Mouse (Mus musculus) kidney, embryonic 14.5 days (tissue): Measurements from ENCODE around the gene Dstyk. TPM values are rescaled to one million over a fixed set of nuclear protein-coding genes. Genes with fewer than 3 reads are reported as not detected.
"Not testable (repeated sequence)": the region's sequence is repeated elsewhere in the genome, so short reads cannot be mapped to it uniquely, and the experiment has no call there.

ENCODE experiments used
- ATAC-seq: fragments of 200-750 bp; cut with Nextera tagmentation; 2 replicates; pipeline ENCODE4 v1.8.0; 2017; ENCODE audit warnings: moderate number of reproducible peaks, mild to moderate bottlenecking, moderate TSS enrichment, moderate library complexity; ENCODE audit not compliant: low FRiP score, low TSS enrichment
- H3K27ac ChIP-seq: fragments of 300-500 bp; sonication (generic); 2 replicates; pipeline ENCODE4 v1.5.1; 2014; ENCODE audit warnings: low read depth, mild to moderate bottlenecking, low read length, moderate library complexity, mixed read lengths
- H3K27me3 ChIP-seq: fragments of 300-500 bp; sonication (generic); 2 replicates; pipeline ENCODE4 v1.6.1; 2014; ENCODE audit warnings: mild to moderate bottlenecking, low read length; ENCODE audit not compliant: control insufficient read depth, insufficient read depth
- H3K36me3 ChIP-seq: fragments of 300-500 bp; sonication (generic); 2 replicates; pipeline ENCODE4 v1.6.1; 2014; ENCODE audit warnings: low read length, mixed read lengths; ENCODE audit not compliant: control insufficient read depth, insufficient read depth
- H3K4me1 ChIP-seq: fragments of 300-500 bp; sonication (generic); 2 replicates; pipeline ENCODE4 v1.6.1; 2014; ENCODE audit warnings: low read length, mixed read lengths; ENCODE audit not compliant: control insufficient read depth, insufficient read depth
- H3K4me2 ChIP-seq: fragments of 300-500 bp; sonication (generic); replicated peaks from 2 replicates; pipeline ENCODE4 v1.6.1; 2014; ENCODE audit warnings: low read depth, mild to moderate bottlenecking, low read length
- H3K4me3 ChIP-seq: fragments of 300-500 bp; sonication (generic); 2 replicates; pipeline ENCODE4 v1.5.1; 2014; ENCODE audit warnings: mild to moderate bottlenecking, low read length
- H3K9ac ChIP-seq: fragments of 300-500 bp; sonication (generic); 2 replicates; pipeline ENCODE4 v1.6.1; 2014; ENCODE audit warnings: low read depth, mild to moderate bottlenecking, low read length, moderate library complexity
- H3K9me3 ChIP-seq: fragments of 300-500 bp; sonication (generic); 2 replicates; pipeline ENCODE4 v1.6.1; 2016; ENCODE audit warnings: low read length; ENCODE audit not compliant: control insufficient read depth
- WGBS: fragments of 180-500 bp; shearing (Covaris S2); extraction: QIAGEN DNeasy Blood & Tissue Kit; methylation state at CpG from one replicate; pipeline ENCODE4 v1.1.7; 2014; 5-methylcytosine and 5-hydroxymethylcytosine counted together
- polyA plus RNA-seq: library from polyadenylated mRNA; unstranded; fragments of >200 nt; fragmentation: Nextera tagmentation; extraction: Ambion mirVana; gene quantifications from 2 replicates; pipeline ENCODE4 v1.2.1, GENCODE M21; 2014

Gene Dstyk
- polyA plus RNA-seq, 1 experiment from 2014 or later = 22.1 TPM

GRCm38 (mm10) chr1:132449742-132450141, 32.4 kb downstream of the Dstyk start:
- Histone ChIP-seq H3K27ac (no peak overlapping the region), H3K27me3 (no peaks in the 10 kb centered on the region), H3K9ac (no peak overlapping the region), H3K4me3 (no peak overlapping the region), H3K9me3 (no peaks in the 10 kb centered on the region), H3K36me3 (peaks cover 34% of the 10 kb centered on the region), H3K4me1 (no peaks in the 10 kb centered on the region), H3K4me2 (no peak overlapping the region)
- WGBS = 90% methylated on average over 7 of the region's 7 CpGs
- no peak for ATAC-seq

GRCm38 (mm10) chr1:132464651-132465050, 47.3 kb downstream of the Dstyk start:
- Histone ChIP-seq H3K4me3 (no peak overlapping the region), H3K9ac (no peak overlapping the region), H3K4me2 (no peak overlapping the region), H3K27ac (no peak overlapping the region), H3K36me3 (peaks cover 36% of the 10 kb centered on the region), H3K9me3 (no peaks in the 10 kb centered on the region), H3K4me1 (no peaks in the 10 kb centered on the region), H3K27me3 (no peaks in the 10 kb centered on the region)
- WGBS = 53% methylated on average over 5 of the region's 5 CpGs
- ATAC-seq = no peak

GRCm38 (mm10) chr1:132468926-132469325, 51.6 kb downstream of the Dstyk start:
- H3K4me3 ChIP-seq = no peak overlapping the region
- ATAC-seq = no peak

GRCm38 (mm10) chr1:132469519-132469918, 52.2 kb downstream of the Dstyk start:
- Histone ChIP-seq H3K9me3 (no peaks in the 10 kb centered on the region), H3K4me1 (no peaks in the 10 kb centered on the region), H3K4me2 (no peak overlapping the region), H3K27ac (no peak overlapping the region), H3K36me3 (peaks cover 10% of the 10 kb centered on the region; the same call in 1 of the 2 replicates), H3K9ac (no peak overlapping the region), H3K4me3 (no peak overlapping the region), H3K27me3 (no peaks in the 10 kb centered on the region)
- ATAC-seq = no peak
- 91% methylated on average over 7 of the region's 7 CpGs for WGBS

More at GRCm38 (mm10) chr1:132468926-132469325, 51.6 kb downstream of the Dstyk start:
- no peaks in the 10 kb centered on the region for H3K4me1 ChIP-seq
- H3K36me3 ChIP-seq = peaks cover 15% of the 10 kb centered on the region
- H3K4me2 ChIP-seq = no peak overlapping the region
- H3K9ac ChIP-seq = no peak overlapping the region
- no peak overlapping the region for H3K27ac ChIP-seq
- H3K9me3 ChIP-seq = no peaks in the 10 kb centered on the region
- no peaks in the 10 kb centered on the region for H3K27me3 ChIP-seq

GRCm38 (mm10) chr1:132470031-132470430, 52.7 kb downstream of the Dstyk start:
- not testable (repeated sequence) for H3K9ac ChIP-seq, H3K4me1 ChIP-seq, H3K4me3 ChIP-seq, ATAC-seq, H3K4me2 ChIP-seq, H3K27me3 ChIP-seq, H3K27ac ChIP-seq, H3K9me3 ChIP-seq, H3K36me3 ChIP-seq
- 78% methylated on average over 1 of the region's 1 CpGs for WGBS

DNA sequence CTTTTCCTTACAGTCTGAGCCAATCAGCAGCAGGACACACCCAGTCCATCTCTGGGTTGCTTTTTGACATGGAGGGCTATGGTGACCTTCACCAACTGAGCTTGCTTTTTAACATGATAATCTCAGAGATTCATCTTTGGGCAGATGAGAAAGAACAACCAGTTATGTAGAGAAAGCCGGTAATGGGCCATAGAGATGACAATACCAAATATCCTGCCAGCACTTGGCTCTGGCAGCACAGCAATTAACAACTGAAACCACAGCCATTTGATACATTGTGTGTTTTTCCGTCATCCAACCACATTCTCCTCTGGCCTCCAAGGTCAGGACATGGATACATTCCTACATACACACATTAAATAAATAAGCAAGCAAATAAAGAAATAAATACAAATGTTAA, 53.7 kb downstream of the Dstyk start:
- ATAC-seq = no peak
- 92% methylated on average over 2 of the region's 2 CpGs for WGBS
- Histone ChIP-seq H3K9ac (no peak overlapping the region), H3K27ac (no peak overlapping the region), H3K4me2 (no peak overlapping the region), H3K4me3 (no peak overlapping the region), H3K27me3 (no peaks in the 10 kb centered on the region), H3K9me3 (no peaks in the 10 kb centered on the region), H3K4me1 (no peaks in the 10 kb centered on the region), H3K36me3 (peaks cover 3% of the 10 kb centered on the region; the same call in 1 of the 2 replicates)

GRCm38 (mm10) chr1:132471499-132471898, 54.1 kb downstream of the Dstyk start:
- H3K36me3 ChIP-seq = no peaks in the 10 kb centered on the region; the same call in 1 of the 2 replicates
- no peaks in the 10 kb centered on the region for H3K9me3 ChIP-seq
- H3K27me3 ChIP-seq = no peaks in the 10 kb centered on the region
- H3K4me3 ChIP-seq = no peak overlapping the region
- no peak overlapping the region for H3K9ac ChIP-seq
- H3K27ac ChIP-seq = no peak overlapping the region
- WGBS = 92% methylated on average over 5 of the region's 5 CpGs
- no peak for ATAC-seq
- no peak overlapping the region for H3K4me2 ChIP-seq
- no peaks in the 10 kb centered on the region for H3K4me1 ChIP-seq

- ATAC-seq = no peak
- Histone ChIP-seq H3K9me3 (no peaks in the 10 kb centered on the region), H3K4me2 (no peak overlapping the region), H3K9ac (no peak overlapping the region), H3K4me3 (no peak overlapping the region), H3K27ac (no peak overlapping the region), H3K4me1 (no peaks in the 10 kb centered on the region), H3K27me3 (no peaks in the 10 kb centered on the region), H3K36me3 (no peaks in the 10 kb centered on the region)
- 66% methylated on average over 5 of the region's 5 CpGs for WGBS
Measured at GRCm38 (mm10) chr1:132472537-132472936, 55.2 kb downstream of the Dstyk start.

GRCm38 (mm10) chr1:132474496-132474895, 57.1 kb downstream of the Dstyk start:
- Histone ChIP-seq H3K27me3 (no peaks in the 10 kb centered on the region), H3K9ac (no peak overlapping the region), H3K4me1 (peaks cover 12% of the 10 kb centered on the region), H3K4me2 (no peak overlapping the region), H3K36me3 (no peaks in the 10 kb centered on the region), H3K4me3 (no peak overlapping the region), H3K9me3 (no peaks in the 10 kb centered on the region), H3K27ac (no peak overlapping the region)
- WGBS = 95% methylated on average over 1 of the region's 1 CpGs
- ATAC-seq = no peak
